Comparison of ENCODE assay signal across 26 mouse cellular contexts in genomic region chr11:110171212-110171611, GRCm38 (mm10). TPM values are rescaled to one million over a fixed set of nuclear protein-coding genes. Genes with fewer than 3 reads are reported as not detected.
DNase-seq lines count a peak whose midpoint lies in the region; ATAC-seq lines count a peak whose summit lies in the region.
"Had no signal": no experiment of that assay in that cellular context is flagged by ENCODE, and none has a peak within 500 bp of the region (broad histone marks: within the 10 kb centered on the region; RNA-seq: fewer than 3 reads in every experiment).

No protein-coding gene starts in this region.

- no peaks in the 10 kb centered on the region for H3K4me1 ChIP-seq in midbrain, embryonic 11.5 days (ENCODE audit: control insufficient read depth, insufficient read depth, low read length)
- no peaks in the 10 kb centered on the region for H3K4me1 ChIP-seq in midbrain, embryonic 13.5 days (replicated peaks)
- H3K4me1 ChIP-seq in liver, embryonic 15.5 days (replicated peaks), result no peaks in the 10 kb centered on the region
- H3K4me1 ChIP-seq: heart, embryonic 10.5 days; megakaryocyte, embryonic 14.5 days; midbrain, embryonic 15.5 days; neural tube, embryonic 12.5 days had no signal

- H3K4me3 ChIP-seq in midbrain, embryonic 11.5 days (ENCODE audit: low read depth, low read length), result no peak overlapping the region
- H3K4me3 ChIP-seq in midbrain, embryonic 13.5 days (replicated peaks), result no peak overlapping the region
- no peak overlapping the region for H3K4me3 ChIP-seq in liver, embryonic 15.5 days (replicated peaks)
- H3K4me3 ChIP-seq: embryonic facial prominence, embryonic 12.5 days; forebrain, embryonic 12.5 days; gastrocnemius, adult 2 months; heart, embryonic 10.5 days; hindbrain, embryonic 10.5 days; limb, embryonic 13.5 days; megakaryocyte, embryonic 14.5 days; midbrain, embryonic 15.5 days; neural tube, embryonic 12.5 days had no signal

- no peaks in the 10 kb centered on the region for H3K36me3 ChIP-seq in midbrain, embryonic 11.5 days (ENCODE audit: control insufficient read depth, insufficient read depth, low read length)
- no peaks in the 10 kb centered on the region for H3K36me3 ChIP-seq in midbrain, embryonic 13.5 days
- no peaks in the 10 kb centered on the region for H3K36me3 ChIP-seq in liver, embryonic 15.5 days (replicated peaks)
- H3K36me3 ChIP-seq: embryonic facial prominence, embryonic 12.5 days; forebrain, embryonic 12.5 days; heart, embryonic 10.5 days; hindbrain, embryonic 10.5 days; limb, embryonic 13.5 days; midbrain, embryonic 15.5 days; neural tube, embryonic 12.5 days had no signal

- peak; percentile 27; the same call in 1 of the 2 replicates for ATAC-seq in midbrain, embryonic 11.5 days (ENCODE audit: low FRiP score)
- no peak for ATAC-seq in midbrain, embryonic 13.5 days
- peak; percentile 42; the same call in 1 of the 2 replicates for ATAC-seq in liver, embryonic 15.5 days (ENCODE audit: insufficient read depth)
- ATAC-seq: hindbrain, embryonic 16.5 days; intestine, postnatal 0 days; midbrain, embryonic 15.5 days had no signal

- no peaks in the 10 kb centered on the region for H3K27me3 ChIP-seq in midbrain, embryonic 11.5 days (ENCODE audit: control insufficient read depth, insufficient read depth, low read length)
- H3K27me3 ChIP-seq in midbrain, embryonic 13.5 days, result no peaks in the 10 kb centered on the region
- H3K27me3 ChIP-seq in liver, embryonic 15.5 days, result no peaks in the 10 kb centered on the region
- H3K27me3 ChIP-seq: embryonic facial prominence, embryonic 12.5 days; forebrain, embryonic 12.5 days; limb, embryonic 13.5 days; megakaryocyte, embryonic 14.5 days; midbrain, embryonic 15.5 days; neural tube, embryonic 12.5 days had no signal

- no peak for DNase-seq in midbrain, embryonic 11.5 days (ENCODE audit: low spot score, missing footprints)
- DNase-seq in ZHBTc4 (ENCODE audit: low read depth, low spot score), result peak; percentile 54
- no peak for DNase-seq in spleen, postnatal 10 days (ENCODE audit: low spot score in 2 of 2)
- DNase-seq in layer of hippocampus, adult 18-20 months (ENCODE audit: low spot score in 2 of 2), result no peak
- no peak for DNase-seq in heart, adult 18-20 months
- DNase-seq: cerebellum, adult 11 months; cerebellum, postnatal 10 days; gastrocnemius, adult 2 months; kidney, postnatal 25 days; layer of hippocampus, postnatal 36 days; lung, embryonic 14.5 days; right cerebral cortex, postnatal 14 days; thymus, adult 18-20 months; thymus, postnatal 4 days had no signal

- H3K9me3 ChIP-seq in midbrain, embryonic 11.5 days (ENCODE audit: control insufficient read depth, low read length), result no peaks in the 10 kb centered on the region
- H3K9me3 ChIP-seq in midbrain, embryonic 13.5 days, result no peaks in the 10 kb centered on the region
- no peaks in the 10 kb centered on the region for H3K9me3 ChIP-seq in liver, embryonic 15.5 days (replicated peaks)
- H3K9me3 ChIP-seq: embryonic facial prominence, embryonic 12.5 days; forebrain, embryonic 12.5 days; heart, embryonic 10.5 days; hindbrain, embryonic 10.5 days; limb, embryonic 13.5 days; midbrain, embryonic 15.5 days; neural tube, embryonic 12.5 days had no signal

- no peak overlapping the region for H3K4me2 ChIP-seq in midbrain, embryonic 11.5 days
- H3K4me2 ChIP-seq in midbrain, embryonic 13.5 days (replicated peaks), result no peak overlapping the region
- no peak overlapping the region for H3K4me2 ChIP-seq in liver, embryonic 15.5 days
- H3K4me2 ChIP-seq: embryonic facial prominence, embryonic 12.5 days; forebrain, embryonic 12.5 days; limb, embryonic 13.5 days; lung, embryonic 14.5 days; midbrain, embryonic 15.5 days; neural tube, embryonic 12.5 days had no signal

- WGBS in midbrain, embryonic 11.5 days, result 95% methylated on average over 3 of the region's 3 CpGs
- WGBS in midbrain, embryonic 13.5 days, result 92% methylated on average over 3 of the region's 3 CpGs
- 80% methylated on average over 3 of the region's 3 CpGs for whole genome bisulfite sequencing in liver, embryonic 15.5 days (ENCODE audit: insufficient replicate concordance)

- no peak overlapping the region for H3K27ac ChIP-seq in midbrain, embryonic 11.5 days (ENCODE audit: low read depth, low read length)
- no peak overlapping the region for H3K27ac ChIP-seq in midbrain, embryonic 13.5 days
- H3K27ac ChIP-seq in liver, embryonic 15.5 days (replicated peaks), result no peak overlapping the region
- H3K27ac ChIP-seq: embryonic facial prominence, embryonic 12.5 days; forebrain, embryonic 12.5 days; gastrocnemius, adult 2 months; heart, embryonic 10.5 days; hindbrain, embryonic 10.5 days; limb, embryonic 13.5 days; midbrain, embryonic 15.5 days; neural tube, embryonic 12.5 days had no signal

- no peak overlapping the region for H3K9ac ChIP-seq in midbrain, embryonic 11.5 days (ENCODE audit: low read length)
- no peak overlapping the region for H3K9ac ChIP-seq in midbrain, embryonic 13.5 days (replicated peaks)
- H3K9ac ChIP-seq in liver, embryonic 15.5 days, result no peak overlapping the region
- H3K9ac ChIP-seq: embryonic facial prominence, embryonic 12.5 days; forebrain, embryonic 12.5 days; limb, embryonic 13.5 days; lung, embryonic 14.5 days; midbrain, embryonic 15.5 days; neural tube, embryonic 12.5 days had no signal

RNA-seq across cellular contexts. Expression of gene Abca9, which starts 3.2 kb away (rescaled TPM):
- 4.4 and 5.0 TPM in 2 replicates for polyA plus RNA-seq in midbrain, embryonic 11.5 days (2014; fragmentation: Nextera tagmentation; extraction: Ambion mirVana)
- polyA plus RNA-seq in midbrain, embryonic 13.5 days (2015; fragmentation: Nextera tagmentation; extraction: Ambion mirVana), result 2.8 and 3.0 TPM in 2 replicates
- 1.1 and 1.2 TPM in 2 replicates for polyA plus RNA-seq in liver, embryonic 15.5 days (2015; fragmentation: Nextera tagmentation; extraction: Ambion mirVana)
- 1 to 10 TPM; 6.3 to 6.4 TPM for total RNA-seq in layer of hippocampus, adult 18-20 months (2021)
- total RNA-seq in heart, adult 18-20 months (2021), result 10 to 100 TPM; 10.6 to 12.3 TPM
